Mouse (Mus musculus): ENCODE measurements around the gene Psmb10.

- TF ChIP-seq CTCF (IDR thresholded peaks at IDR 0.05; ENCODE audit: borderline replicate concordance, insufficient read depth, low read depth, low read length): no peak
- no peak for TF ChIP-seq POLR2A (IDR thresholded peaks at IDR 0.05; ENCODE audit: borderline replicate concordance, insufficient read depth, low read length)
These were observed 543 bp downstream of the Psmb10 start for GRCm38 (mm10) chr8:105937496-105938305.
